Mouse (Mus musculus) natural killer cell, adult 2 months (primary cell): ENCODE results near the gene Zfp553.
"Not testable (repeated sequence)": the region's sequence is repeated elsewhere in the genome, so short reads cannot be mapped to it uniquely, and the experiment has no call there.

Experiments used
- DNase-seq, 2 experiments: peaks; one replicate each; pipeline ENCODE4 v3.0.0; 2022; ENCODE audit warnings: low spot score in 2 of 2

Zfp553 gene

GRCm38 (mm10) chr7:127233368-127233749, 498 bp downstream of the Zfp553 start:
- peak in 1 of 2 experiments; percentile 16 for DNase-seq

- DNase-seq, result no peak
Measured at GRCm38 (mm10) chr7:127233765-127234164, 904 bp downstream of the Zfp553 start.

- DNase-seq, result no peak
Measured at GRCm38 (mm10) chr7:127234777-127235176, 1.9 kb downstream of the Zfp553 start.

GRCm38 (mm10) chr7:127243361-127243867, 10.6 kb downstream of the Zfp553 start:
- no peak for DNase-seq

GRCm38 (mm10) chr7:127243870-127244657, 11.2 kb downstream of the Zfp553 start, which contains the start of gene Zfp771:
TSS of gene Zfp771 (plus strand) at chr7:127244274.
- DNase-seq, result peak; percentile 91

GRCm38 (mm10) chr7:127244658-127245510, 12.0 kb downstream of the Zfp553 start:
- no peak for DNase-seq

GRCm38 (mm10) chr7:127250511-127250910, 17.6 kb downstream of the Zfp553 start:
- not testable (repeated sequence) for DNase-seq

GRCm38 (mm10) chr7:127252414-127252813, 19.6 kb downstream of the Zfp553 start:
- peak; percentile 38 to 40 for DNase-seq

- DNase-seq, result no peak
Measured at GRCm38 (mm10) chr7:127253341-127253740, 20.5 kb downstream of the Zfp553 start.

GRCm38 (mm10) chr7:127253821-127254769, 21.2 kb downstream of the Zfp553 start:
- DNase-seq, result peak; percentile 89 to 93

- no peak for DNase-seq
Measured at GRCm38 (mm10) chr7:127255008-127255407, 22.1 kb downstream of the Zfp553 start.

- DNase-seq, result no peak
Measured at GRCm38 (mm10) chr7:127255965-127256364, 23.1 kb downstream of the Zfp553 start.

GRCm38 (mm10) chr7:127256518-127256917, 23.7 kb downstream of the Zfp553 start:
- DNase-seq, result no peak

- no peak for DNase-seq
Measured at GRCm38 (mm10) chr7:127259186-127259905, 26.5 kb downstream of the Zfp553 start.

GRCm38 (mm10) chr7:127260309-127261111, 27.6 kb downstream of the Zfp553 start, which contains the start of gene Dctpp1:
TSS of gene Dctpp1 (minus strand) at chr7:127260709.
- DNase-seq, result peak; percentile 96 to 97

- DNase-seq, result no peak
Measured at GRCm38 (mm10) chr7:127262218-127262961, 29.5 kb downstream of the Zfp553 start.

GRCm38 (mm10) chr7:127263526-127263925, 30.7 kb downstream of the Zfp553 start:
- DNase-seq, result no peak

- DNase-seq, result no peak
Measured at GRCm38 (mm10) chr7:127270256-127270655, 37.4 kb downstream of the Zfp553 start.

- DNase-seq, result no peak
Measured at GRCm38 (mm10) chr7:127270666-127271065, 37.8 kb downstream of the Zfp553 start.
